Mouse (Mus musculus): ENCODE data around the gene Olfr222. TPM values are rescaled to one million over a fixed set of nuclear protein-coding genes. Genes with fewer than 3 reads are reported as not detected.
A peak's percentile ranks its signal among the peaks of the same experiment; 100 is the strongest.
"Not testable (repeated sequence)": the region's sequence is repeated elsewhere in the genome, so short reads cannot be mapped to it uniquely, and the experiment has no call there.

The Olfr222 gene
- polyA plus RNA-seq (2012; rRNA removed): not detected in 2 replicates

GRCm38 (mm10) chr11:59576135-59576534 is at the start of gene Olfr222:
Olfr222 (minus strand) TSS chr11:59576235.
- DNase-seq (ENCODE audit: extremely low spot score in 1 of 2, low spot score in 1 of 2): not testable (repeated sequence)

- peak; percentile 35 to 81 for DNase-seq (ENCODE audit: extremely low spot score in 1 of 2, low spot score in 1 of 2)
Observed at GRCm38 (mm10) chr11:59624017-59624630, 48.1 kb upstream of the Olfr222 start.

GRCm38 (mm10) chr11:59622214-59622613 is 46.2 kb upstream of the Olfr222 start:
- no peak for DNase-seq (ENCODE audit: extremely low spot score in 1 of 2, low spot score in 1 of 2)

- DNase-seq (ENCODE audit: extremely low spot score in 1 of 2, low spot score in 1 of 2): not testable (repeated sequence)
Observed at GRCm38 (mm10) chr11:59616986-59617385, 41.0 kb upstream of the Olfr222 start.

- peak; percentile 13 to 57 for DNase-seq (ENCODE audit: extremely low spot score in 1 of 2, low spot score in 1 of 2)
Observed at GRCm38 (mm10) chr11:59614120-59614519, 38.1 kb upstream of the Olfr222 start.

- DNase-seq (ENCODE audit: extremely low spot score in 1 of 2, low spot score in 1 of 2): no peak
Observed at GRCm38 (mm10) chr11:59611646-59612045, 35.6 kb upstream of the Olfr222 start.

- DNase-seq (ENCODE audit: extremely low spot score in 1 of 2, low spot score in 1 of 2): no peak
Observed at GRCm38 (mm10) chr11:59602287-59602686, 26.3 kb upstream of the Olfr222 start.

DNA sequence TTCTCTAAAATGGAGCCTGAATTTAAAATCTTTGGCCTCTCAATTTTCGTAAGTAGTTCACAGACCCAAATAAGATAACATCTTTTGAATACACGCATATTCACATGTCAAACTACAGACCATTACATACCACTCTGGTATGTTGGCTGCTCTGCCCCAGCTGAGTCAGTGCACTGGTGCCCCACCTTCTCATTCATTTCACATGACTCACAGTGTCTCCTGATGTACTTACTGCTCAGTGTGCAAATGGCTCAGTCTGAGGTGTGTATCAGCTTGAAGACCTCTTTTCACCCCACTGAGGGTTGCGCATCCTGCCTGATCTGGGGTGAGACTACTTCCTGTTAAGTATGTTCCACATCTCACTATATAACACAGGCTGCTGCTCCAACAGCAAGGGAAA is 24.8 kb upstream of the Olfr222 start:
- DNase-seq (ENCODE audit: extremely low spot score in 1 of 2, low spot score in 1 of 2): no peak

DNA sequence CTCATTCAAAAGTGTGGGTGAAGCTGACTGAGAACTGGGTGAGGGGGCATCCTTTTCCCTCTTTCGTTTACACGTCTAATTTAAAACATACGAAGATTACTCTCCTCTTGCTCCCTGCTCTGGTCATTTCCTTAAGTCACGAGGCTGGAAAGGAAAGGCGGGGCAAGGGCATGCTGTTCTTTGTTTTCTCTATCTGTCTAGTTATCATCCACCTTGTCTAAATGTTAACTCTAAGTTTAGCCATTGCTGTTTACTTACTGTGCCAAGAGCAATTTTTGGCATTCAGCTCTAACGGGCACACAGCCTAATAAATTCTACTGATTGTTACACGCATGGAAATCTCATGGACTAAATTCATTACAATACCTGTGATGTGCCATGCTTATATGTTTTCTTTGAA is 23.2 kb upstream of the Olfr222 start:
- no peak for DNase-seq (ENCODE audit: extremely low spot score in 1 of 2, low spot score in 1 of 2)

DNA sequence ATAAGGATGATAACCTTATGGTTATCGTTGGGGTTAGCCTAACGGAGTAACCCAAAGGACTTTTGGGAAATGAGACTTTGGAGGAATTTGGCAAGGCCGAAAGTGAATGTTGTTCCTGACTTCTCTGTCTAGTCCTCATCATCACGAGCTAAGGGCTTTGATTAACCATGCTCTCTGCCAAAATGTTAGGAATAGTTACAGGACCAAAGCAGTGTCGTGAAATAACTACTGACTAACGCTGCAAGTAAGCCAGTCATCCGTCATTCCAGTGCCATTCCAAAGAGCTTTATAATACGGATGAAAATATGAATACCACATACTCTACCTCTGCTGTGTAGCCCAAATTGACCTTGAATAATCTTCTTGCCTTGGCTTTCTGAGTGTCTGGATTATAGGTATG is 20.9 kb upstream of the Olfr222 start:
- DNase-seq (ENCODE audit: extremely low spot score in 1 of 2, low spot score in 1 of 2): no peak

GRCm38 (mm10) chr11:59596091-59596490 is 20.1 kb upstream of the Olfr222 start:
- DNase-seq (ENCODE audit: extremely low spot score in 1 of 2, low spot score in 1 of 2): no peak

- no peak for DNase-seq (ENCODE audit: extremely low spot score in 1 of 2, low spot score in 1 of 2)
Observed at GRCm38 (mm10) chr11:59593189-59593588, 17.2 kb upstream of the Olfr222 start, which contains the start of gene Olfr223. Olfr223 (minus strand) TSS chr11:59593289.

GRCm38 (mm10) chr11:59589496-59589895 is 13.5 kb upstream of the Olfr222 start:
- DNase-seq (ENCODE audit: extremely low spot score in 1 of 2, low spot score in 1 of 2): no peak

GRCm38 (mm10) chr11:59584539-59584938 is 8.5 kb upstream of the Olfr222 start:
- DNase-seq (ENCODE audit: extremely low spot score in 1 of 2, low spot score in 1 of 2): no peak

GRCm38 (mm10) chr11:59575726-59576125 is 309 bp downstream of the Olfr222 start:
- no peak for DNase-seq (ENCODE audit: extremely low spot score in 1 of 2, low spot score in 1 of 2)

- DNase-seq (ENCODE audit: extremely low spot score in 1 of 2, low spot score in 1 of 2): peak in 1 of 2 experiments; percentile 13
Observed at GRCm38 (mm10) chr11:59569306-59569705, 6.7 kb downstream of the Olfr222 start.

DNA sequence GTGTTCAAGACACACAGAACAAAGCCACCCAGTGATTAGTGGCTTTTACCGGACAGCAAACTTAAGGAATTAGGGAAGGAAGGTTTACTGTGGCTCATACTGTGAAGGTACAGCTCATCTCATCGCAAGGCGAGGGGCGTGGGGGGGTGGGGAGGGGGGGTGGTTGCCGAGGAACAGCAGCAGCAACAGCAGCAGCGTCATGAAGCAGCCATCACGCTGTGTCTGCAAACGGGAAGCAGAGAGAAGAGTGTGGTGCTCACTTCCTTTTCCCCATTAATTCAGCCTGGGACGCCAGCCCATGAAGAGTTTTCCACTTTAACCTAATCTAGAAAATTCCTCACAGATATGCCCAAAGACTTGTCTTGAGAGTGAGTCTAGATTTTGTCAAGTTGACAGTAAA is 13.2 kb downstream of the Olfr222 start:
- DNase-seq (ENCODE audit: extremely low spot score in 1 of 2, low spot score in 1 of 2): no peak

DNA sequence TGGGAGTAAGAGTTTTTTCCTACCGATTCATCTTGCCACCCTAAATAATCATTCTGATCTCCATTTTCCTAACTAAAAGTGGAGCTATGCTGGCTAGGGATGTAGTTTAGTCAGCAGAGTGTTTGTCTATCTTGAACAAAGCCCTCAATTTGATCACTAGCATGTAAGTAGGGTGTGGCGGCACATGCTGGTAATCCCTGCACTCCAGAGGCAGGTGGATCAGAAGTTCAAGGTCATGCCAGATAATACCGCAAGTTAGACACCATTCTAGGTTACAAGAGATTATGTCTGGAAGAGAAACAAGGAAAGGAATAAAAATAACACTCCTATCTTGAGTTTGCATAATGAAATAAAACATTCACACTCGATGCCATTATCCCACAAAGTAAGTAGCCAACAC is 13.7 kb downstream of the Olfr222 start:
- no peak for DNase-seq (ENCODE audit: extremely low spot score in 1 of 2, low spot score in 1 of 2)

DNA sequence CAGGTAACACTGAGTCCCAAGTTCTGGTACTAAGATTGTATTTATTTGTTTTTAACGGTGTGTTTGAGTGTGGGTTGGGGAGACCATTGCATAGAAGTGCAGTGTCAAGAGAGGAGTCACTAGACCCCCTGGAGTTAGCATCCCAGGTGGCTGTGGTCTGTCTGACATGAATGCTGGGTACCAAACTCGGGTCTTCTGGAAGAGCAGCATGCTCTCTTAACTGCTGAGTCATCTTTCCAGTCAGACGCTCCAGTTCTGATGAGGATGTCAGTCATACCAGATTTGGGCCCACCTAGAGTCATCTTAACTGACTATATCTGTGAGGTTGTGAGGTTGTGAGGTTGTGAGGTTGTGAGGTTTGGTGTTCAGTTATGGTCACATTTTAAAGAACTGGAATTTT is 15.1 kb downstream of the Olfr222 start:
- DNase-seq (ENCODE audit: extremely low spot score in 1 of 2, low spot score in 1 of 2): no peak

DNA sequence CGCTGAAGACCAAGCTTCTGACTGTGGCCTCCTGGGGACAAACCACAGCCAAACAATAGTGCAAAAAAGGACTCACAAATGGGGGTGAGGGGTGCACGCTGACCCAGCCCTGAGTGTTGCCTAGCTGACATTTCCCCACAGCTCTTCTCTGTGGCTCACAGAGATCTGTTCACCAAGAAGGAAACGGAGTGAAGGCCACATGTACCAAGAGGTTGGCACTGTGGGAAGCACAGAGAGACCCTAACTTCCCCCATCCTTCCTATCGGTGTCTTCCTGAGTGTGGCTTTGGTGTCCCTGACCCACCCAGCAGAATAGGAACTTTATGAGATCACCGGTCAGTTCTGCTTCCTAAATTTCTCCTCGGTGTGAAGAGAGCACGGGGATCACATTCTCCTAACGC is 21.5 kb downstream of the Olfr222 start:
- DNase-seq (ENCODE audit: extremely low spot score in 1 of 2, low spot score in 1 of 2): no peak

GRCm38 (mm10) chr11:59554127-59554526 is 21.9 kb downstream of the Olfr222 start:
- DNase-seq (ENCODE audit: extremely low spot score in 1 of 2, low spot score in 1 of 2): no peak

DNA sequence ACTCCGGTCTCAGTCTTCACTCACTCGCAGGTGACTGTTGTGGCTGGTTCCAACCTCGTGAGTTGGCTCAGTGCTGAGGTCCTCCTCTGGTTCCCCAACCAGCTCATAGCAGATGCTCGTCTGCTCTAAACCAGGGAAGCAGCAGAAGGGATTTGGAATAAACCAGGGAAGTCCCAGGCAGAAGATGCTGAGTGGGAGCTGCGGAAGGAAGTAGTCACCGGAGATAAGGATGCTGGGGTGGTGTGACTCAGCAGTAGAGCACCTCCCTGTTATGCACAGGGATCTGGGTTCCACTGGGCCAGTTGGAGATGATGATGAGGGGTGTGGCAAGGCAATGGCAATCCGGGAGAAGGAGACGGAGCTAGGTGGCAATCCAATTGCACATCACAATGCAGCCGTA is 32.0 kb downstream of the Olfr222 start:
- DNase-seq (ENCODE audit: extremely low spot score in 1 of 2, low spot score in 1 of 2): peak in 1 of 2 experiments; percentile 60

DNA sequence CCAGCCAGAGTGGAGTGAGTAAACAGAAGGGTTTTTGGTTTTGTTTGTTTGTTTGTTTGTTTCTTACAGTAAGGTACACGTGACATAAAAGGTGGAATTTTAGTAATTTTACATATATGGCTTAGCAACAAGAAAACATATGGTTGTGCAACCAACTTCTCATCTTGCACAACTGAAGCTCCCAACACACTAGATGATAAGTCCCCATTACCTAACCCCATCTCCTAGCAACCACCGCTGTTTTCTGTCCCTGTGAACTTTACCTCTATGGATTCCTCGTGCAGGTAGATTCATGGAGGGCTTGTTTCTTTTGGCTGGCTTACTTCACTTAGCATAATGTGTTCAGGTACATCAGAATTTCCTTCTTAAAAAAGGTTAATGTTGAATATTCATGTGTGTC is 32.7 kb downstream of the Olfr222 start:
- no peak for DNase-seq (ENCODE audit: extremely low spot score in 1 of 2, low spot score in 1 of 2)
